Mouse (Mus musculus): ENCODE data around the gene Cnnm4. TPM values are rescaled to one million over a fixed set of nuclear protein-coding genes. Genes with fewer than 3 reads are reported as not detected.
A peak's percentile ranks its signal among the peaks of the same experiment; 100 is the strongest.

The Cnnm4 gene
- polyA plus RNA-seq, 1 experiment, result 14.3 TPM

GRCm38 (mm10) chr1:36473211-36473780, 1.9 kb downstream of the Cnnm4 start:
- Histone ChIP-seq H3K27me3 (replicated peaks; ENCODE audit: control insufficient read depth, insufficient read depth, low read length) (no peaks in the 10 kb centered on the region), H3K36me3 (ENCODE audit: control insufficient read depth, insufficient read depth, low read length) (no peaks in the 10 kb centered on the region), H3K4me3 (ENCODE audit: insufficient read depth, low read depth, low read length) (no peak overlapping the region), H3K27ac (ENCODE audit: insufficient read depth, low read depth, low read length) (no peak overlapping the region), H3K4me1 (ENCODE audit: control insufficient read depth, insufficient read depth, low read length) (peaks cover 54% of the 10 kb centered on the region)
- no peak for TF ChIP-seq CTCF (conservative IDR thresholded peaks at IDR 0.05; ENCODE audit: insufficient read depth, insufficient read length, low read depth, low read length)
- DNase-seq, result no peak
- WGBS, result 58% methylated on average over 10 of the region's 10 CpGs

- no peak overlapping the region; the same call in 1 of the 2 replicates for H3K27ac ChIP-seq (ENCODE audit: insufficient read depth, low read depth, low read length)
- TF ChIP-seq POLR2A (IDR thresholded peaks at IDR 0.05; ENCODE audit: low read depth, low read length) (no peak), CTCF (conservative IDR thresholded peaks at IDR 0.05; ENCODE audit: insufficient read depth, insufficient read length, low read depth, low read length) (no peak)
- peaks cover 61% of the 10 kb centered on the region for H3K4me1 ChIP-seq (ENCODE audit: control insufficient read depth, insufficient read depth, low read length)
- no peaks in the 10 kb centered on the region for H3K27me3 ChIP-seq (replicated peaks; ENCODE audit: control insufficient read depth, insufficient read depth, low read length)
- no peaks in the 10 kb centered on the region for H3K36me3 ChIP-seq (ENCODE audit: control insufficient read depth, insufficient read depth, low read length)
- 22% methylated on average over 3 of the region's 3 CpGs for WGBS
- H3K4me3 ChIP-seq (ENCODE audit: insufficient read depth, low read depth, low read length), result no peak overlapping the region
- DNase-seq, result peak; percentile 92
These were observed 3.2 kb downstream of the Cnnm4 start for GRCm38 (mm10) chr1:36474646-36475045.

GRCm38 (mm10) chr1:36475480-36476110, 4.2 kb downstream of the Cnnm4 start:
- 40% methylated on average over 8 of the region's 8 CpGs for WGBS
- peak; percentile 77 for DNase-seq
- peak overlapping the region; percentile 2; the same call in 1 of the 2 replicates for H3K27ac ChIP-seq (ENCODE audit: insufficient read depth, low read depth, low read length)
- H3K36me3 ChIP-seq (ENCODE audit: control insufficient read depth, insufficient read depth, low read length), result no peaks in the 10 kb centered on the region
- H3K4me1 ChIP-seq (ENCODE audit: control insufficient read depth, insufficient read depth, low read length), result peaks cover 61% of the 10 kb centered on the region
- H3K4me3 ChIP-seq (ENCODE audit: insufficient read depth, low read depth, low read length), result no peak overlapping the region
- TF ChIP-seq CTCF (conservative IDR thresholded peaks at IDR 0.05; ENCODE audit: insufficient read depth, insufficient read length, low read depth, low read length) (no peak), POLR2A (IDR thresholded peaks at IDR 0.05; ENCODE audit: low read depth, low read length) (no peak)
- no peaks in the 10 kb centered on the region for H3K27me3 ChIP-seq (replicated peaks; ENCODE audit: control insufficient read depth, insufficient read depth, low read length)

GRCm38 (mm10) chr1:36476426-36476825, 5.0 kb downstream of the Cnnm4 start:
- H3K4me3 ChIP-seq (ENCODE audit: insufficient read depth, low read depth, low read length), result no peak overlapping the region
- H3K27ac ChIP-seq (ENCODE audit: insufficient read depth, low read depth, low read length), result peak overlapping the region; percentile 10; the same call in 1 of the 2 replicates
- H3K4me1 ChIP-seq (ENCODE audit: control insufficient read depth, insufficient read depth, low read length), result peaks cover 61% of the 10 kb centered on the region
- H3K36me3 ChIP-seq (ENCODE audit: control insufficient read depth, insufficient read depth, low read length), result no peaks in the 10 kb centered on the region
- 43% methylated on average over 7 of the region's 7 CpGs for WGBS
- no peaks in the 10 kb centered on the region for H3K27me3 ChIP-seq (replicated peaks; ENCODE audit: control insufficient read depth, insufficient read depth, low read length)
- DNase-seq, result peak; percentile 89
- TF ChIP-seq CTCF (conservative IDR thresholded peaks at IDR 0.05; ENCODE audit: insufficient read depth, insufficient read length, low read depth, low read length) (no peak), POLR2A (IDR thresholded peaks at IDR 0.05; ENCODE audit: low read depth, low read length) (no peak)

DNA sequence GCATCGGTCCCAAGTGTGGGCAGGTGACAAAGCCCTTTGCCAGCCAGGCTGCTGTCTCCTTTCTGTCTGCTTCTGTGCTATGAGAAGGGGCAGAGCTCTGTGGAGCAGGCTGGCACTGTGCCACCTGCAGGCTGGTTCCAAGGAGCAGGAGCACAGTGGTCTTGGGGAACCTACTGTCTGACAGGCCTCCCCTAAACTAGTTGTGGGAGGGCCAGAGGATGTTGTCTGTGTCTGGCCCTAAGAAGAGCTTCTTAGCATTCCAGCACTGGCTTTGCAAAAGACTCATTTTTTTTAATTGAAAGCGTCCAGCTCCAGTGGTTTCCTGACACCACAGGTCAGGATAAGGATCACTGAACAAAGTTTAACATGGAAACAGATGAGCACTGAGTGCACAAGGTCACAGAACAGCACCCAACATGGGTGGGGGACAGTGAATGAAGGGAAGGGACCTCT, 6.9 kb downstream of the Cnnm4 start:
- WGBS, result 23% methylated on average over 2 of the region's 2 CpGs
- H3K27me3 ChIP-seq (replicated peaks; ENCODE audit: control insufficient read depth, insufficient read depth, low read length), result no peaks in the 10 kb centered on the region
- no peak overlapping the region for H3K4me3 ChIP-seq (ENCODE audit: insufficient read depth, low read depth, low read length)
- TF ChIP-seq POLR2A (IDR thresholded peaks at IDR 0.05; ENCODE audit: low read depth, low read length) (no peak), CTCF (conservative IDR thresholded peaks at IDR 0.05; ENCODE audit: insufficient read depth, insufficient read length, low read depth, low read length) (no peak)
- peaks cover 48% of the 10 kb centered on the region for H3K4me1 ChIP-seq (ENCODE audit: control insufficient read depth, insufficient read depth, low read length)
- no peak overlapping the region for H3K27ac ChIP-seq (ENCODE audit: insufficient read depth, low read depth, low read length)
- H3K36me3 ChIP-seq (ENCODE audit: control insufficient read depth, insufficient read depth, low read length), result no peaks in the 10 kb centered on the region
- DNase-seq, result peak; percentile 80

DNA sequence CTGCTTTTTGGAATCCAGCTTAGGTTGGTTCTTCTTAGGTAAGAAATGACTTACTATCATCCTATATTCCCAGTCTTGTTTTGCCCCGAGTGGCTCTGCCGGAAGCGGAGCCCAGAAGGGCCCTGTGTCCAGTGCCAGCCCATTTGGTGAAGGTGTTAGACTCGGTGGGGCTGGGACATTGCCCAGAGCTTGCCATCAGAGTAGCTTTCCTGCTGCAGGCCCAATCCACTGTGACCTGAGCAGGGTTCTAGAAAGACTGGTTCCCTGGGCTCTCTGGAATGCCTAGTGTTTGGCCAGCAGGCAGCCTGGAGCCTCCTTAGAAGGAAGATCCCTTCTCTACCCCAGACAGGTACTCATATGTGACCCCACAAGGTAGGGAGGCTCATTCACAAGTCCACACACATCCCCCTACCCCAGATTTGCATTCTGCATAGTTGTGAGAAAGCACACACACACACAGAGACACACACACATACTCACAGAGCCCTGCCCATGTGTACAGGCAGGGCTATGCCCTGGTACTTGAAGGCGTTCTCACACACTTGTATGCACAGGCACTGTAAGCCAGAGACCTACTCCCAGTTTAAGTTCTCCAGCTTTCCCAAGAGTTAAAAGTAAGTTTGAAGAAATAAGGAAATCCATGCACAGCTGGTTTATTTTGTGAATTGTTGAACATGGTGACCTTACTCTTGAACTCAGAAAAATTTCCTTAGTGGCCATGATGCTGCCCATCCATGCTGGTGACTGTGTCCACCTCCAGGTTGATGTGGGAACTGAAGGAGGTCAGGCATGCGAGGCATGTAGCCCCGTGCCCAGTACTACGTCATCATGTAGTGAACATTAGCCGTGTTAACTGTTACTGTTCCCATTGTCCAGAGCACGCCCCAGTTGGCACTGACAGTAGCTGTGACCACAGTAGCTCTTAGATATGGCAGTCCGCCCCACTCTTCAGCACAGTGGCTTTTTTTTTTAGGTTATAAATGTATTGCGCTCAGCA, 8.8 kb downstream of the Cnnm4 start:
- Histone ChIP-seq H3K4me3 (ENCODE audit: insufficient read depth, low read depth, low read length) (no peak overlapping the region), H3K27me3 (replicated peaks; ENCODE audit: control insufficient read depth, insufficient read depth, low read length) (no peaks in the 10 kb centered on the region), H3K36me3 (ENCODE audit: control insufficient read depth, insufficient read depth, low read length) (no peaks in the 10 kb centered on the region), H3K27ac (ENCODE audit: insufficient read depth, low read depth, low read length) (no peak overlapping the region), H3K4me1 (ENCODE audit: control insufficient read depth, insufficient read depth, low read length) (peaks cover 30% of the 10 kb centered on the region)
- no peak for TF ChIP-seq CTCF (conservative IDR thresholded peaks at IDR 0.05; ENCODE audit: insufficient read depth, insufficient read length, low read depth, low read length)
- TF ChIP-seq POLR2A (IDR thresholded peaks at IDR 0.05; ENCODE audit: low read depth, low read length), result no peak
- no peak for DNase-seq
- 73% methylated on average over 12 of the region's 12 CpGs for WGBS
